Mouse (Mus musculus): ENCODE measurements around the gene Olfr295. TPM values are rescaled to one million over a fixed set of nuclear protein-coding genes. Genes with fewer than 3 reads are reported as not detected.

Gene Olfr295
- not detected in 2 replicates for polyA plus RNA-seq (2015; fragmentation: Nextera tagmentation; extraction: Ambion mirVana)

DNA sequence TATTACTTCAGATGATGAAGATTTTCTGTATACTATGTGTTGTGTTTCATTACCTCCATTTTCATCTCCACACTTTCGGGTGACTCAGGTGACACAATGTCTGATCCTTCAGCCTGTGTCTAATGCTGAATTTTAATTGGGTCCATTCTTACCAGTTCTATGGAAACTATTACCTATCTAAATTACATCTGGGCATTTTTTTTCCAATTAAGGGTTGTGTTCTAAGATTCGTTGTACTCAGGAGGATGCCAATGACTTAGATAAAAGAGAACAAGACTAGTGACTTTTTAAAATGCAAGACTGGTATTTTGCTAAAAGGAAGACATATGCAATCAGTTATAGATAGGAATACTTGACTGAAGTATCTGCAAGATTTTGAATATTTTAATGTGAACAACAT, at the start of gene Olfr295:
Olfr295 (plus strand) TSS at position 301 of the 400 bp plus-strand sequence.
- Histone ChIP-seq H3K27me3 (no peaks in the 10 kb centered on the region), H3K36me3 (no peaks in the 10 kb centered on the region), H3K27ac (no peak within 1 kb of the TSS), H3K4me3 (no peak within 1 kb of the TSS), H3K9ac (no peak within 1 kb of the TSS), H3K9me3 (no peaks in the 10 kb centered on the region), H3K4me2 (replicated peaks) (no peak within 1 kb of the TSS), H3K4me1 (no peaks in the 10 kb centered on the region)
- no peak for ATAC-seq (ENCODE audit: low FRiP score, low read depth)
- 86% methylated on average over 2 of the region's 2 CpGs for WGBS

- WGBS = 58% methylated on average over 2 of the region's 2 CpGs
- no peaks in the 10 kb centered on the region for H3K27me3 ChIP-seq
- no peak within 1 kb of the TSS for H3K27ac ChIP-seq
- H3K36me3 ChIP-seq = no peaks in the 10 kb centered on the region
- no peak within 1 kb of the TSS for H3K4me3 ChIP-seq
- ATAC-seq (ENCODE audit: low FRiP score, low read depth) = no peak
- no peak within 1 kb of the TSS for H3K9ac ChIP-seq
- H3K9me3 ChIP-seq = no peaks in the 10 kb centered on the region
- no peak within 1 kb of the TSS for H3K4me2 ChIP-seq (replicated peaks)
- H3K4me1 ChIP-seq = no peaks in the 10 kb centered on the region
Measured at GRCm38 (mm10) chr7:86616543-86616942, 32.9 kb downstream of the Olfr295 start, which contains the start of gene Olfr294. TSS of gene Olfr294 (minus strand) at chr7:86616643.

Other genes starting within 250 kb of the Olfr295 start
- not detected in 2 replicates for gene Olfr307, start 246.3 kb upstream of the Olfr295 start, polyA plus RNA-seq (2015; fragmentation: Nextera tagmentation; extraction: Ambion mirVana)
- gene Olfr305, start 216.9 kb upstream of the Olfr295 start, polyA plus RNA-seq (2015; fragmentation: Nextera tagmentation; extraction: Ambion mirVana) = not detected in 2 replicates
- gene Olfr304, start 197.2 kb upstream of the Olfr295 start, polyA plus RNA-seq (2015; fragmentation: Nextera tagmentation; extraction: Ambion mirVana) = not detected in 2 replicates
- not detected in 2 replicates for gene Olfr303, start 186.1 kb upstream of the Olfr295 start, polyA plus RNA-seq (2015; fragmentation: Nextera tagmentation; extraction: Ambion mirVana)
- gene Olfr301, start 180.0 kb upstream of the Olfr295 start, polyA plus RNA-seq (2015; fragmentation: Nextera tagmentation; extraction: Ambion mirVana) = not detected in 2 replicates
- gene Olfr299, start 123.9 kb upstream of the Olfr295 start, polyA plus RNA-seq (2015; fragmentation: Nextera tagmentation; extraction: Ambion mirVana) = not detected in 2 replicates
- gene Olfr298, start 91.4 kb upstream of the Olfr295 start, polyA plus RNA-seq (2015; fragmentation: Nextera tagmentation; extraction: Ambion mirVana) = not detected in 2 replicates
- not detected in 2 replicates for gene Olfr297, start 63.9 kb upstream of the Olfr295 start, polyA plus RNA-seq (2015; fragmentation: Nextera tagmentation; extraction: Ambion mirVana)
- not detected in 2 replicates for gene Olfr294, start 32.8 kb downstream of the Olfr295 start, polyA plus RNA-seq (2015; fragmentation: Nextera tagmentation; extraction: Ambion mirVana)
- not detected in 2 replicates for gene Olfr293, start 65.2 kb downstream of the Olfr295 start, polyA plus RNA-seq (2015; fragmentation: Nextera tagmentation; extraction: Ambion mirVana)
- gene Olfr292, start 104.5 kb downstream of the Olfr295 start, polyA plus RNA-seq (2015; fragmentation: Nextera tagmentation; extraction: Ambion mirVana) = not detected in 2 replicates
- gene Folh1, start 192.1 kb downstream of the Olfr295 start, polyA plus RNA-seq (2015; fragmentation: Nextera tagmentation; extraction: Ambion mirVana) = 0.09 and 0.11 TPM in 2 replicates
- gene Vmn2r77, start 211.2 kb downstream of the Olfr295 start, polyA plus RNA-seq (2015; fragmentation: Nextera tagmentation; extraction: Ambion mirVana) = not detected in 2 replicates

Data from limb, embryonic 13.5 days (tissue).